Mouse (Mus musculus) lung, embryonic 16.5 days (tissue): Measurements from ENCODE around the gene Rapgef2. TPM values are rescaled to one million over a fixed set of nuclear protein-coding genes. Genes with fewer than 3 reads are reported as not detected.

ENCODE experiments used
- ATAC-seq: fragments of 200-750 bp; cut with Nextera tagmentation; 2 replicates; pipeline ENCODE4 v1.8.0; 2017; ENCODE audit warnings: low read depth, mild to moderate bottlenecking, moderate library complexity
- H3K27ac ChIP-seq: fragments of 300-500 bp; sonication (generic); 2 replicates; pipeline ENCODE4 v1.5.1; 2014; ENCODE audit warnings: mild to moderate bottlenecking, control low read depth, low read length
- H3K27me3 ChIP-seq: fragments of 300-500 bp; sonication (generic); 2 replicates; pipeline ENCODE4 v1.6.1; 2014; ENCODE audit warnings: low read depth, low read length, mixed read lengths; ENCODE audit not compliant: control insufficient read depth, insufficient read depth
- H3K36me3 ChIP-seq: fragments of 300-500 bp; sonication (generic); 2 replicates; pipeline ENCODE4 v1.6.1; 2014; ENCODE audit warnings: low read length; ENCODE audit not compliant: control insufficient read depth, insufficient read depth
- H3K4me1 ChIP-seq: fragments of 300-500 bp; sonication (generic); replicated peaks from 2 replicates; pipeline ENCODE4 v1.6.1; 2014; ENCODE audit warnings: low read length, mixed read lengths; ENCODE audit not compliant: control insufficient read depth, insufficient read depth
- H3K4me2 ChIP-seq: fragments of 300-500 bp; sonication (generic); 2 replicates; pipeline ENCODE4 v1.6.1; 2014; ENCODE audit warnings: low read depth, low read length, control low read depth
- H3K4me3 ChIP-seq: fragments of 300-500 bp; sonication (generic); 2 replicates; pipeline ENCODE4 v1.5.1; 2014; ENCODE audit warnings: mild to moderate bottlenecking, low read length, control low read depth
- H3K9ac ChIP-seq: fragments of 300-500 bp; sonication (generic); 2 replicates; pipeline ENCODE4 v1.6.1; 2014; ENCODE audit warnings: low read length, control low read depth
- H3K9me3 ChIP-seq: fragments of 300-500 bp; sonication (generic); 2 replicates; pipeline ENCODE4 v1.6.1; 2016; ENCODE audit warnings: low read length; ENCODE audit not compliant: control insufficient read depth
- WGBS: fragments of 180-500 bp; shearing (Covaris S2); extraction: QIAGEN DNeasy Blood & Tissue Kit; methylation state at CpG from one replicate; pipeline ENCODE4 v1.1.7; 2014; 5-methylcytosine and 5-hydroxymethylcytosine counted together
- polyA plus RNA-seq: library from polyadenylated mRNA; unstranded; fragments of >200 nt; fragmentation: Nextera tagmentation; extraction: Ambion mirVana; gene quantifications from 2 replicates; pipeline ENCODE4 v1.2.1, GENCODE M21; 2015

The Rapgef2 gene
- polyA plus RNA-seq, 1 experiment from 2014 or later = 5.1 TPM

DNA sequence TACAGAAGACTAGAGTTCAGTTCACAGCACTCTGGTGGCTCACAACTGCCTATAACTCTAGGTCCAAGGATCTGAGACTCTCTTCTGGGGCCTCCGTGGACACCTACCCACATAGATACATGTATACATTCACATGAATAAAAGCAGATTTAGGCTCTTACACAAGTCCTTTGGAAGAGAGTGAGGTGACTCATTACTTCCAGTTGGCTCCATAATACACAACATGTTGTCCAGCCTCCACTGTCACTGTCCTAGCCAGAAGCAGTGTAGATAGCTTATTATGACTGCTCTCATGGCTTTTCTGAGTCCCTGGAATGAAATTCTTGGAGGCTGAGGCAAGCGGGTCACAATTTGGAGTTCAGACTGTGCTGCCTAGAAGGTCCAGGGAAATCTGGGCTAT lies 251.9 kb downstream of the Rapgef2 start:
- Histone ChIP-seq H3K27me3 (no peaks in the 10 kb centered on the region), H3K4me3 (no peak overlapping the region), H3K9ac (no peak overlapping the region), H3K4me2 (no peak overlapping the region), H3K9me3 (no peaks in the 10 kb centered on the region), H3K27ac (no peak overlapping the region), H3K36me3 (no peaks in the 10 kb centered on the region), H3K4me1 (no peaks in the 10 kb centered on the region)
- WGBS = 82% methylated on average over 2 of the region's 2 CpGs
- ATAC-seq = no peak

DNA sequence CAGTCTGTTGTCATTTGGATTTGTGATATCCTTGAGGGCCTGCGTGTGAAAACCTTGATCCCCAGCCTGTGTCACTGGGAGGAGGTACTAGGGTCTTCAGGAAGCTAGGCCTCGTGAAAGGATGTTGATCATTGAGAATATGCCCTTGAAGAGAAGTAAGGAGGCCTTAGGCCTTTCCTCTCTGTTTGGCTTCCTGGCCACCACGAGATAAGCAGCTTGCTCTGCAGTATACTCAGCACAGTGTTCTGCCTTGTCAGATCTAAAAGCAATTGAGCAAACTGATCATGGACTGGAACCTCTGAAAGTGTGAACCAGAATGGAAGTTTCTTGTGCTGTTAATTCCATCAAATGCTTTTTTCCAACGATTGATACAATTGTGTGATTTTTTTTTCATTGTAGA lies 255.5 kb downstream of the Rapgef2 start:
- H3K9ac ChIP-seq = no peak overlapping the region
- no peak for ATAC-seq
- 64% methylated on average over 4 of the region's 4 CpGs for WGBS

GRCm38 (mm10) chr3:79028153-79028878 lies 258.0 kb downstream of the Rapgef2 start:
- no peak overlapping the region for H3K4me2 ChIP-seq
- no peak overlapping the region for H3K4me3 ChIP-seq
- 37% methylated on average over 14 of the region's 14 CpGs for WGBS
- no peak overlapping the region for H3K27ac ChIP-seq
- no peaks in the 10 kb centered on the region for H3K9me3 ChIP-seq
- H3K9ac ChIP-seq = no peak overlapping the region
- no peaks in the 10 kb centered on the region for H3K27me3 ChIP-seq
- ATAC-seq = no peak
- no peaks in the 10 kb centered on the region for H3K36me3 ChIP-seq
- no peaks in the 10 kb centered on the region for H3K4me1 ChIP-seq

More for the DNA sequence above, 255.5 kb downstream of the Rapgef2 start:
- Histone ChIP-seq H3K4me1 (no peaks in the 10 kb centered on the region), H3K27ac (no peak overlapping the region), H3K27me3 (no peaks in the 10 kb centered on the region), H3K36me3 (no peaks in the 10 kb centered on the region), H3K9me3 (no peaks in the 10 kb centered on the region), H3K4me2 (no peak overlapping the region), H3K4me3 (no peak overlapping the region)

GRCm38 (mm10) chr3:79025983-79026382 lies 260.3 kb downstream of the Rapgef2 start:
- no peak for ATAC-seq
- 51% methylated on average over 3 of the region's 3 CpGs for WGBS

DNA sequence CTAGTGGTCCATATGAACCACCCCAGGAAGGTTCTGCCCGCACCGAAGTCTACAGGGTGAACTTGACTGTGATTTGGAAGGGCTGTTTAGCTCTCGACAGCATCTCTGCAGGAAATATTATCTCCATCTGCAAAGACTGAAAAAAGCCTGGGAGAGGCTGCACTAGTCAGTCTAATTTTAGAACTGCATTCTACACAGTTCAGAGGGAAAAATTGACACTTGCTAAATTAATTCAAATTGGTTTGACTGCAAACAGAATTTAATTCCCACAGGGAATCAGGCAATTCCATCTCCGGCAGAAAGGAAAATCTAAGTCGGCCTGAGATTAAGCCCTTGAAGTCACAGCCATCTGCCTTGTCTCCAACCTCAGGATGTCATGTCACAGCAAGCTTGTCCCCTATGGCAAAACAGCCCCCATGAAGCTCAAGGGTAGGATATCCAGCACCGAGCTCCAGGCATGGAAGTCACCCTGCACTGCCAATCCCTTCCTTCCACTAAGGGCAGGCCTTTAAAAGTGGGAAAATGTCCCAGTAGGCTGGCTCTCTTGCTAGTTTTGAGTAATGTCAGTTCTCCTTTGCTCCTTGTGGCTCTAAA lies 262.5 kb downstream of the Rapgef2 start:
- Histone ChIP-seq H3K36me3 (no peaks in the 10 kb centered on the region), H3K9ac (no peak overlapping the region), H3K4me3 (no peak overlapping the region), H3K9me3 (no peaks in the 10 kb centered on the region), H3K4me1 (no peaks in the 10 kb centered on the region), H3K4me2 (no peak overlapping the region), H3K27ac (no peak overlapping the region), H3K27me3 (no peaks in the 10 kb centered on the region)
- WGBS = 80% methylated on average over 6 of the region's 6 CpGs
- ATAC-seq = no peak

More at GRCm38 (mm10) chr3:79025983-79026382, 260.3 kb downstream of the Rapgef2 start:
- H3K4me1 ChIP-seq = no peaks in the 10 kb centered on the region
- H3K9ac ChIP-seq = no peak overlapping the region
- H3K4me2 ChIP-seq = no peak overlapping the region
- no peaks in the 10 kb centered on the region for H3K27me3 ChIP-seq
- H3K9me3 ChIP-seq = no peaks in the 10 kb centered on the region
- no peak overlapping the region for H3K27ac ChIP-seq
- H3K36me3 ChIP-seq = no peaks in the 10 kb centered on the region
- no peak overlapping the region for H3K4me3 ChIP-seq

- ATAC-seq = no peak
- Histone ChIP-seq H3K9me3 (no peaks in the 10 kb centered on the region), H3K4me3 (no peak overlapping the region), H3K36me3 (no peaks in the 10 kb centered on the region), H3K4me1 (no peaks in the 10 kb centered on the region), H3K9ac (no peak overlapping the region), H3K27ac (no peak overlapping the region), H3K4me2 (no peak overlapping the region), H3K27me3 (no peaks in the 10 kb centered on the region)
- 76% methylated on average over 4 of the region's 4 CpGs for WGBS
Observed at GRCm38 (mm10) chr3:79022690-79023089, 263.6 kb downstream of the Rapgef2 start.

DNA sequence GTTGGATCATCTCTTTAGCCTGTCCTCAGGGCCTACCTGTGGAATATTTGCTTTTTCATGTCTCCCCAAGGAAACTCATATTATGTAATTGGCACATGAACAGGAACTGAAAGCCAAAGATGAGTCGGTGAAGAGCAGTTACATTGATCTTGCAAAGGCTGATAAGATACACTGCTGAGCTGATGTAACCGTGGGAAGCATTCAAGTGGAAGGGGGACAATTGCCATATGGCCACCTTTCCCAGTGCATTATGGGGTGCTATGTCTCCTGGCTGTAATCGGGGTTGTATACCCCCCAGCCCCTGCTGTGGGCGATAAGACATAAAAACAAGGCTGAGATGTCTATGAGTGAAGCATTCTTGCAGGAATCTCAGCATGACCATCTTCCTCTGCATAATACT lies 268.9 kb downstream of the Rapgef2 start:
- Histone ChIP-seq H3K27me3 (no peaks in the 10 kb centered on the region), H3K9ac (no peak overlapping the region), H3K4me1 (no peaks in the 10 kb centered on the region), H3K4me3 (no peak overlapping the region), H3K27ac (no peak overlapping the region), H3K36me3 (no peaks in the 10 kb centered on the region), H3K9me3 (no peaks in the 10 kb centered on the region), H3K4me2 (no peak overlapping the region)
- WGBS = 84% methylated on average over 4 of the region's 4 CpGs
- no peak for ATAC-seq

DNA sequence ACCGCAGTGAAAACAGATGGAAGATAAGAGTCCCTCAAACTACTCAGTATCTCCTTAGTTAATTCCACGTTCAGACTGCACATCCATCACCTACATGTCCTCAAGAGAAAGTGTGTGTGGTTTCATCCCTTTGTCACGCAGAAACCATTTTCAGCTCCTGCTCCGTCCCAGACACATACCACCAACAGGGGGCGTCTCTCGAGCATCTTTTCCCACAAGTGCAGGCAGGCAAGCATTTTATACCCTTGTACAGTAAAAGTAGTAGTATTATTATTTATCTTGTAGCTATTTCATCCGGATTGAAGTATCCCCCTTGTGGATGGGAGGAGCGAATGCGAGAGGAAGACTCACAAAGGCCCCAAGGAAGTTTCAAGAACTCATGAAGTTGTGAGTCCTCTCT lies 269.5 kb downstream of the Rapgef2 start:
- Histone ChIP-seq H3K4me3 (no peak overlapping the region), H3K4me1 (no peaks in the 10 kb centered on the region), H3K9ac (no peak overlapping the region), H3K36me3 (no peaks in the 10 kb centered on the region), H3K27ac (no peak overlapping the region), H3K9me3 (no peaks in the 10 kb centered on the region), H3K27me3 (no peaks in the 10 kb centered on the region), H3K4me2 (no peak overlapping the region)
- WGBS = 81% methylated on average over 9 of the region's 9 CpGs
- ATAC-seq = no peak

DNA sequence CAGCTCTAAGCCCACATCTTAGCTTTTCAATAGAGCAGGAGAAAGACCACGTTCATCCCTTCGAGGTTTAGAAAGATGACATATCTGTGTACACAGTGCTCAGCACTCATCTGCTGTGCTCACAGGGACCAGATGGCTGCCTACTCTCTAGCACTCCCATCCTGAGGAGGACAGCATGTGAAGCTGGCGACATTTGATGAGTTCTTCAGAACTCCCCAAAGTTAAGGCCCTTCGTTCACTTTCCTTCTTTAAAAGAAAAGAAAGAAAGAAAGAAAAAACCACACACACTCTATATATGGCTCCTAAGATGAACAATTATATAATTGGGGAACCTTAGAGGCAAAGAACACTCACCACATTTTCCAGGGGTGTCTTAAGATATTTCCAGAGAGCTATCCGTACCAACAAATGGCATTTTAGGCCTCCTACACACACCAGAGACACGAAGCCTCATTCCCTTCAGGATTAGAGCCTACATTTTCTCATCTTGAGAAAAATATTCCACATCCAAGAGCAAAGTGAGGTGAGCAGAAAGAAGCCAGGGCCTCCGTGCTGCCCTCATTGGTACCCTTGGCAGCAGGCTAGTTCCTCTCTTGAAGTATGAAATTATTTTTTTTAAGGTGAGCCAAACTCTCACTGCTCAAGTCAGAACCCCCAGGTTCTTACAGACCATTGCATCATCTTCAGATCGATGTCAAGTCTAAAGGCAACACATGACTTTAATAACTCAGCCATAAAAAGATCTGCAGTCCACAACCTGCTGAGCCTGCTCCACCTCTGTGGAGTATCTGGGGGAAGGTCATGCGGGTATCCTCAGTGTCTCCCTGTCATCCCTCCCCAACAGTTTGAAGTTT lies 270.5 kb downstream of the Rapgef2 start:
- no peaks in the 10 kb centered on the region for H3K9me3 ChIP-seq
- no peaks in the 10 kb centered on the region for H3K36me3 ChIP-seq
- no peak for ATAC-seq
- H3K4me3 ChIP-seq = no peak overlapping the region
- WGBS = 80% methylated on average over 9 of the region's 9 CpGs
- no peaks in the 10 kb centered on the region for H3K27me3 ChIP-seq
- H3K9ac ChIP-seq = no peak overlapping the region
- H3K27ac ChIP-seq = no peak overlapping the region
- no peaks in the 10 kb centered on the region for H3K4me1 ChIP-seq
- H3K4me2 ChIP-seq = no peak overlapping the region
